ENCODE assay signal across 26 mouse cellular contexts in genomic region chr1:92183101-92183790, GRCm38 (mm10). TPM values are rescaled to one million over a fixed set of nuclear protein-coding genes. Genes with fewer than 3 reads are reported as not detected.
DNase-seq lines count a peak whose midpoint lies in the region; ATAC-seq and TF ChIP-seq lines count a peak whose summit lies in the region.
"Had no signal": no experiment of that assay in that cellular context is flagged by ENCODE, and none has a peak within 500 bp of the region (broad histone marks: within the 10 kb centered on the region; RNA-seq: fewer than 3 reads in every experiment).

No protein-coding gene starts in this region.

- no peak overlapping the region for H3K4me3 ChIP-seq in thymus, adult 2 months (ENCODE audit: control insufficient read depth, insufficient read depth, low read length)
- H3K4me3 ChIP-seq in cerebellum, adult 2 months (replicated peaks; ENCODE audit: insufficient read depth, low read depth, low read length): no peak overlapping the region
- H3K4me3 ChIP-seq: forebrain, embryonic 10.5 days; gastrocnemius, adult 2 months; heart, embryonic 12.5 days; intestine, embryonic 15.5 days; left cerebral cortex, adult 2 months; lung, embryonic 15.5 days; neural tube, embryonic 12.5 days had no signal

- 0 out of 2 replicates have a peak overlapping the region, but pooled peaks have one; percentile 19 for H3K27ac ChIP-seq in thymus, adult 2 months (ENCODE audit: control insufficient read depth, insufficient read depth, low read length)
- H3K27ac ChIP-seq in cerebellum, adult 2 months (ENCODE audit: insufficient read depth, low read length): no peak overlapping the region
- H3K27ac ChIP-seq: forebrain, embryonic 10.5 days; gastrocnemius, adult 2 months; hindbrain, embryonic 14.5 days; intestine, embryonic 15.5 days; left cerebral cortex, adult 2 months; liver, embryonic 14.5 days; lung, embryonic 15.5 days; neural tube, embryonic 12.5 days had no signal

- no peak for TF ChIP-seq POLR2A in thymus, adult 2 months (IDR thresholded peaks at IDR 0.05; ENCODE audit: control insufficient read depth, extremely low read depth, insufficient read depth, low read length, poor library complexity)
- no peak for TF ChIP-seq POLR2A in cerebellum, adult 2 months (IDR thresholded peaks at IDR 0.05; ENCODE audit: borderline replicate concordance, insufficient read depth, low read length)

- no peak for TF ChIP-seq CTCF in thymus, adult 2 months (IDR thresholded peaks at IDR 0.05; ENCODE audit: borderline replicate concordance, control insufficient read depth, extremely low read depth, insufficient read depth, low read length, poor library complexity)
- no peak for TF ChIP-seq CTCF in cerebellum, adult 2 months (IDR thresholded peaks at IDR 0.05; ENCODE audit: borderline replicate concordance, insufficient read depth, low read depth, low read length)

- H3K36me3 ChIP-seq in thymus, adult 2 months (ENCODE audit: control insufficient read depth, insufficient read depth, low read length): no peaks in the 10 kb centered on the region
- H3K36me3 ChIP-seq: forebrain, embryonic 10.5 days; heart, embryonic 12.5 days; intestine, embryonic 15.5 days; lung, embryonic 15.5 days; neural tube, embryonic 12.5 days had no signal

- H3K27me3 ChIP-seq in thymus, adult 2 months (ENCODE audit: control insufficient read depth, insufficient read depth, low read length): no peaks in the 10 kb centered on the region
- H3K27me3 ChIP-seq in cerebellum, adult 2 months (ENCODE audit: control insufficient read depth, insufficient read depth, low read length): no peaks in the 10 kb centered on the region
- H3K27me3 ChIP-seq: heart, embryonic 12.5 days; intestine, embryonic 15.5 days; lung, embryonic 15.5 days; neural tube, embryonic 12.5 days had no signal

- WGBS in thymus, adult 2 months: 58% methylated on average over 5 of the region's 5 CpGs
- WGBS in cerebellum, adult 2 months: 81% methylated on average over 5 of the region's 5 CpGs

- peak; percentile 31 for ATAC-seq in granulocyte monocyte progenitor cell, adult 5-6 weeks (replicated peaks; ENCODE audit: poor library complexity, severe bottlenecking)
- ATAC-seq: forebrain, postnatal 0 days; intestine, embryonic 15.5 days had no signal

- H3K4me1 ChIP-seq in thymus, adult 2 months (replicated peaks; ENCODE audit: control insufficient read depth, insufficient read depth, low read length): peaks cover 16% of the 10 kb centered on the region
- H3K4me1 ChIP-seq in cerebellum, adult 2 months (ENCODE audit: control insufficient read depth, insufficient read depth, low read length): no peaks in the 10 kb centered on the region

- DNase-seq in thymus, adult 2 months: no peak
- no peak for DNase-seq in thymus, postnatal 25 days
- peak; percentile 44 for DNase-seq in R1 (ENCODE audit: low read depth, low spot score)
- DNase-seq in kidney, postnatal 4 days: no peak
- no peak for DNase-seq in lung, postnatal 25 days (ENCODE audit: low spot score)
- no peak for DNase-seq in urinary bladder, postnatal 4 days (ENCODE audit: low spot score in 2 of 2)
- DNase-seq in cerebellum, adult 2 months: no peak
- DNase-seq: cerebellum, postnatal 14 days; embryo, embryonic 11 days; forebrain, postnatal 0 days; gastrocnemius, adult 2 months; heart, adult 11 months; heart, postnatal 36 days; kidney, adult 9 months; kidney, postnatal 25 days; layer of hippocampus, adult 9-11 months; right cerebral cortex, adult 18-20 months had no signal

RNA-seq across cellular contexts. Expression of gene Hdac4, which starts 12.3 kb away (rescaled TPM):
- 33.2 and 45.0 TPM in 2 replicates for polyA plus RNA-seq in thymus, adult 2 months (2012; rRNA removed)
- 11.7 and 13.0 TPM in 2 replicates for total RNA-seq in granulocyte monocyte progenitor cell, adult 5-6 weeks (2014; fragmentation: Nextera tagmentation)
- total RNA-seq in granulocyte monocyte progenitor cell, adult 5-6 weeks (2017): 12.1 and 13.8 TPM in 2 replicates
- 24.7 and 27.7 TPM in 2 replicates for polyA plus RNA-seq in cerebellum, adult 2 months (2012; rRNA removed)
